Mouse (Mus musculus): Measurements from ENCODE around the gene Slco3a1. TPM values are rescaled to one million over a fixed set of nuclear protein-coding genes. Genes with fewer than 3 reads are reported as not detected.

Gene Slco3a1
- total RNA-seq, 2 experiments from 2014 or later: 44.7 to 47.7 TPM

DNA sequence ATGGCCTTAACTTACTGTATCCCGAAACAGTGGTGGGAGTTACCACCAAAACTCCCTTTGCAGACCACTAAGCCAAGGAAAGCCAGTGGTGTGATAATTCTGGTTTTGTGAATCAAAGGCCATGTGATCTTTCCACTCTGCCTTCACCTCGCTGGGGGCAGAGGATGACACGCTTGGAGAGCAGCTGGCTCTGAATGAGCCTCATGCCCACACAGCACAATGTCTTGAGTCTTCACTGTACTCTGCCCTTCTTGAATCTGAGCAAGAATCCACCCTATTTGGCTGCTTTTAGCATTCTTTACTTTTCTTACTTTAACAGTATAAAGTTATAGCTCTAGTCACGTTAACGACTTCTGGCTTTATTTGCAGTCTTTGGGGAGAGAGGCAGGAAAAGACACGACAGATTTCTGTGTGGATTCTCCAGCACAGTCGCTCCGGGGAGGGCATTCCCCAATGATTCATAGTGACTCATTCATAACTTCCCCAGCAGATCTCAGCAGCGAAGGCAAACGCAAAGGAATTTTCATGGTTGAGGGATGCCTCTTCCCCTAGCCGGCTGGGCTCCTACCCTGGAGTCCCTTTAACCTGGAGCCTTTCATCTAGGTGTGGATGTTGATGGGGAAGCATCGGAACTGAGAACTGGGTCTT lies 178.1 kb downstream of the Slco3a1 start:
- peak; percentile 35 for DNase-seq

DNA sequence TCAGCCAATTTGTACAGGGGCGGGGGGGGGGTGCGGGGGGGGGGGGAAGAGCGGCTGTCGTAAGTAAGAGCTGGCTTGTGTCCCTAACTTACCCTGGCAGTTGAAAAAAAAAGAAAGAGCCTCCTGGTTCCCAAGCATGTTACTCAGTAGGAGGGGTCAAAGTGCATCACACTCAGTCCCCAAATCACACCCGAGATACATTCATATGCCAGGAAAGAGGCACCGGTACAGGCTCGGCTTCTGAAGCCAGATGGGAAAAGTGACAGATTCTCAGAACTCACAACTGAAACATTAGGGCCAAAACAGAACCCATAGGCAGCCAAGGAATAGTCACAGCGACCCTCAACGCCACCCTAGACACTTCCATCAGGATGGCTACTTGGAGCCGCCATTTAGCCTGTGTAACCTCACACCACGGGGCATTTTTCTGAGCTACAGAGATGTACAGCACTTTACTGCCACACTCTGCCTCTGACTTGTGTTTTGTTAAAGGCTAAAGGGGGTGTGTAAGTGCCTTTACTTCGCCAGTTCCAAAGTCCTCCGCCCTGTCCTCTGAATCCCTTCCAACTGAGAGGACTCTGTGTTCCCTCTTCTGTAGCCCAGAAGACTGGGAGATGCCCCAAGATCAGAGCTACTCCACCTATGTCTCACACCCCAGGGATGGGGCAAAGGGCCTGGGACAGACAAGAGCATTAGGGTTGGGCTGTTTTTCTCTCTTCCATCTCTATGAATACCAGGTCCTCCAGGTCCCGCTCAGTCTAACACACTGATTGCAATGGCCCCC lies 179.2 kb downstream of the Slco3a1 start:
- no peak for DNase-seq

DNA sequence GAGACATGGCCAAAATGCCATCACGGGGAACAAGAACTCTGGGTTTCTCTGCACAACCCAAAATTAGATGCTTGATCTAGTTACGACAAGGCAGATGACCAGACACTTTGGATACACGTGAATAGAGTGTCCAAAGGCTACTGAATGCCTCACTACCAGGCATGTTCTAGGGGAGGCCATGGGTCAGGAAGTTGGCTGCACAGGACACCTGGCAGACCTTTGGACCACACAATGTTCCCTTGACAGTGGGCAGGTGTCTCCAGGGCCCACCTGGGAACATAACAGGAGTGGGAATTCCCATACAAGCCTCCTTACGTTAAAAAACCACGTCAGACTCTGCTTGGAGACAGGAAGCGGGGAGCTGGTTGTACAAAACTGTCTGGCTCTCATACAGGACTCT lies 181.5 kb downstream of the Slco3a1 start:
- no peak for DNase-seq

DNA sequence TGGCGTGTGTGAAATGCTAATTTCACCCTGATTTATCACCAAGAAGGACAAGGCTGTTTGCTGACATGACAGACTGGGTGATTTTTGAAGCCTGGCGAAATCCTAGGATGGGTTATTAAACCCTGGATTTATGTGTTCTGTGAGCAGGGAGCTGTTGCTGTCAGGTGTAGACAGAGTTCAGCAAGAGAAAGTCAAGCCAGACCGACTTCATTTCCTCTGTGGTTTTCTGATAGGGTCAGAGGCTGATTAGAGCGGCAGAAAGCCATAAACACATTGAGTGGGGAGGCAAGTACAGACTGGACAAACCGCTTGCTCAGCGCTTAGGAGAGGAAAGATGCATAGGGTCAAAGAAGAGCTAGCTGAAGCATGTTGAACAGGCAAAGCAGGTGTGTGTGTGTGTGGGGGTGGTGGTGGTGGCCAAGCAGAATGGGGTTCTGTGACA lies 182.4 kb downstream of the Slco3a1 start:
- no peak for DNase-seq

DNA sequence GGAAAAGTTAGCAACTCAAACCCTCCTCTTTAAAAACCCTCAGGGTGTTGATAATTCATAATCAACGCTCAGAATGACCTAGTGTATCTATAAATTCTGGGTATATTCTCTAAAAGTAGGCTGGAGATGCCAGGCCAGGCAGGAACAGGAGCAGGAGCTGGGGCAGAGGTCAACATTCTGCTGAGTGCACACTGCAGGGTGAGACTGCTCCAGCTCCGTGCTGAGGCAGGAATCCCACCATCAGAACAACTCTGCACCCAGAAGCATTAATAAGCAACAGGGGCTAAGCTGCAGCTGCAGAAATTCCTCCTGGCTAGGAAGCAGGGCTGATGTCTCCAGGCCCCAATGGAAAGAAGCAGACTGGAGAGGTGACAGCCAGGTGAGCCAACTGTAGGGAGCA lies 182.9 kb downstream of the Slco3a1 start:
- DNase-seq: no peak

DNA sequence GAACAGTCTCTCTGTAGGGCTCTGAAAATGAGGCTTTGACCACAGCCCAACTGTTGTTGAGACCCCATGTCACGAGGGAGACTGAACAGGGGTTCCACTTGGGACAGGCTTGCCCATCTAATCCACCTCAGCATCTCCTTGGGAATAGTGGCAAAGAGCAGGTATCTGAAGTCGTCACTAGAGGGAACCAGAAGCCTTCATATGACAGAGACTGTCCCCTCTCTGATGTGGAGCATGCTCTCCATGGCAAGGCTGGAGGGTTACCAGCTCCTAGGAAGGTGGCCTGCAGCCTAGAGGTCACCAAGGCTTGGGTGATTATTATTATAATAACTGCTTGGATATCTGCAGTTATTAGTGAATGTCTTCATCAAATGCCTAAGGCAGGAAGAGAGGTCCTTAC lies 183.4 kb downstream of the Slco3a1 start:
- peak; percentile 56 for DNase-seq

DNA sequence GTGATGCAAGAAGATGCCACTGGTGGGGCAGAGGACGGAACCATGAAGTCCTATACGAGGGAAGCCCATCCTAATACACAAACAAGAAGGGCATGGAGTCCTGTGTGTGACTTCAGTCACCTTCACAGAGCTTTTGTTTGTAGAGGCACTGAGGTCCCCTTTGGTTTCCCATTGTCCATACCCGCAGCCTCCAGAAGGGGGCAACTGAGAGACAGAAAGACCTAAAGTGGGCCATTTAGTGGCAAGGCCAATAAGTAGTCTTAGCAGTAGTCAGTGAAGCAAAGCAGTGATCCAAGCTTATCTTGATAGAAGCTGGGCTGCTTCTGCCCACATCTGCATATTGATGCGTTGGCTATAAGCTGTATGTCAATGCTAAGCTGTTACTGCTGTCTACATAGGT lies 184.9 kb downstream of the Slco3a1 start:
- DNase-seq: peak; percentile 72

DNA sequence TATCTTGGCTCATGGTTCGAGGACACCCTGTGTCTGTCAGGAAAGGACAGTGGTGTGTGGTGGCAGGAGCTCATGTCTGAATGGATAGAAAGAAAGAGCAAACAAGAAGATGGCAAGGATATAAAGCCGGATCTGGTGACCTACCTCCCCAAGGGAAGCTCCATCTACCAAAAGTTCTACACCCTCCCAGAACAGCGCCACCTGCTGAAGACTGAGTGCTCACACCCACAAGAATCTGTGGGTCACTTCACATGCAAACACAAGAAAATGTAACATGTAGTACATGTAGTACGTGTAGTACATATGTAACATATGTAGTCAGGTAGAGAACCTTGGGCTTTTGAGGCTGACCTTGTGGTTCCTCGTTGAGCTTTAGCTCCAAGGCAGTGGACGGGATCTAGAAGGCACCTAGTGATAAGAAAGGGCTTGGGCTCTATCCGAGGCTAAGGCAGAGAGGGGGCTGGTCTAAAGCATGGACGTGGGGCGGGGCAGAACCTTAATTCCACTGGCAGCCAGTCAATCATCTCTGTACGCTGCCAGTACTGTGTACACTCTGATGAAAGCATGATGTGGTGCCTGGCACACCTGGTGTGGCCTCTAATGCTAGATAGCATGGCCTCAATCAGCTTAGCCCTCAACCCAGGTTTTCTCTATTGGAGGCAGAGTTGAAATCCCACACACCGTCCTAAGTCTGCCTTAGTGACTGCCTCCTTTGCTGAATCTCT lies 186.2 kb downstream of the Slco3a1 start:
- no peak for DNase-seq

DNA sequence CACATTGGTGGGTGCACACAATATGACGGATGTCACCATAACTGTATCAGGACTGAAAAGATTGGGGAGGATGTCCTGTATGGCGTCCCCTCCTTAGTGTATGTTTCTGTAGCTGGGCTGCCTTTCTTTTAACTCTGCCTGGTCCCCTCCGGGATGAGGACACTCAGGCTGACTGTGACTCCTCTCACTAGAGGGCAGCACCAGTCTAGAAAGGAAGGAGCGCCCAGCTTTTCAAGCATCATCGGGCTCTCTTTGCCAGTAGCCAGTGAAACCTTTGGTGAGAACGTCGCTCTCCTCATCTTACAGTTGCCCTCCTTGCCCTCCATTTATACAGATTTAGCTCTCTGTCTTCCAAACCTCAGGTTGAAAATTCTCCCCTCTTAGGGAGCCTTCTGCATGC lies 187.2 kb downstream of the Slco3a1 start:
- DNase-seq: peak; percentile 76

DNA sequence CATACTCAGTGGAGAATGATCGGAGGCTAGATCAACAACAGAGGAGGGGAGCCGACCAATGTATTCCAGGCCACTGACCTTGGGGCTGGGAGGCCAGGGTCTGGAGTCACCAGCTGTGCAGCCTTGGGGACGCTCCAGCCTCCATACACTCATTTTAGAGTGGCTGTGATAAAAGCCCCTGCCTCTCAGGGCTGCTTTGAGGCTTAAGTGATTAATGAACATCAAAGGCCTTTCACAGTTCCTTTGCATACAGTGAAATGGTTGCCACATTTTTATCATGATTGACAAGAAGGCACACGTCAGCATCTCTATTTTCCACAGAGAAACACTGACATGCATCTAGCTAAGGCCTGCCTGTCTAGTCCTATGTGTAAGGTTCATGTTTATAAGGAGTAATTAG lies 189.0 kb downstream of the Slco3a1 start:
- no peak for DNase-seq

DNA sequence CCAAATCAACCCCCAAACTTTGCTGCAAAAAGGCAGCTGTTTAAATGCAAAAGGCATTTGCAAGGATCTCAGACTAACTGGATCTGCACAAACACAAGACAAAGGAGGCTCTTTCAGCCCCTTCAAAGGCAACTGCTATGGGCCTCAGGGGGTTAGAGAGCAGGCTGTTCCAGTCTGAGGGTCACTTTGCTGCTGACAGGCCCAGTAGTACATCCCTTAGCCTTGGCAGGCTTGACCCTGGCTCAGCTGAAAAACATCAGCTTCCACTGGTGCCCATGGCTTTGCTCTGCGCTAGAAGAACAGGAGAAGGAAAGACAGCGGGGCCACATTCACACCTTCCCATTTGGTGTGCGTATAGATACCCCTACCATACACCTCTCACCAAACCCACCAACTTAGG lies 189.6 kb downstream of the Slco3a1 start:
- DNase-seq: no peak

DNA sequence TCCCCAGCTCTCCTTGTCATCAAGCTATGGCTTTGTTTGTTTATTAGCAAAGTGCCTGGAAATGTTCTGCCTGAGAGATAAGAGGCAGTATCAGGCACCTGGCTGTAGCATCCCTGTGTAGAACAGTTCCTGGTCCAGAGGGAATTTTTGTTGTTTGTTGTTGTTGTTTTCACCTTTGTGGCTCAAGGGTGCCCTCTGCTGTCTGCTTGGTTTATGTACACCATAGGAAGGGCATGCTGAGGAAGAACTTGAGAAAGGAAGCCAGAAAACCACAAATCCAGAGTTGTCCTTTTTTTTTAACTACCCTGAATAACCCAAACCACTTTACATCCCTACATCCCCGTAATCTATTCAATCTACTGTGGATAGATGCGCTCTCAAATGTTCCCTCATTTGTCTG lies 191.1 kb downstream of the Slco3a1 start:
- DNase-seq: no peak

DNA sequence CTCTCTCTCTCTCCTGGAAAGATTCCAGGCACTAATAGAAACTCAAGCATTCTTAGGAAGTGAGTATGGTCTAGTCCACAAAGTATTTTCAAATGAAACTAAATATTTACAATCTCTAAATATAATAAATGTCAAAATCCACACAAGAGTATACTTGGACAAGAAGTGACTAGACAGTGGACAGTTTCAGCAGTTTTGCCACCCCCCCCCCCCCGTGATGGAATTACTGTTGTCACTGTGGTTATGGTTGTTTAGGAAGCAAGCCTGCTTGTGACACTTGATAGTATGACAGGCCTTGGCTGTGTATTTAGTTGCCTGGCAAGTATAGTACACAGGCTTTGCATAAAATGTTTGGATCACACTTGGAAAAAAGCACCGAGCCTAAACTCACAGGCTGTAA lies 192.9 kb downstream of the Slco3a1 start:
- no peak for DNase-seq

DNA sequence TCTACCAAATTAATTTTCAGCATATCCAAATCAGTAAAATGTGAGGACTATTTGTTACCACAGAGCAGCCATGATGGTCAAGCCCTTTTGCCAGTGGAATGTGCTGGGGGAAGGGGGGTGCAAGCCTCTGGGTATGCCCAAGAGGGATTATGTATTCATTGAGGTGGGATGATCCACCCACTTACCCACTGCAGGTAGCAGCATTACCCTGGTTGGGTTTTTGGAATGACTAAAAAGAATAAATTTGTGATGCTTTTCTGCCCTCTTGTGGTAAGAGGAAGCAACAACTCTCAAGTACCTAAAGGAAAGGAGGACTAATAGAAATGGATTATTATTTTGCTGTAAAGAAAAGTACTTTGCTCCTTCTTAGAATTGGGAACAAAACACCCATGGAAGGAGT lies 197.6 kb downstream of the Slco3a1 start:
- DNase-seq: no peak

DNA sequence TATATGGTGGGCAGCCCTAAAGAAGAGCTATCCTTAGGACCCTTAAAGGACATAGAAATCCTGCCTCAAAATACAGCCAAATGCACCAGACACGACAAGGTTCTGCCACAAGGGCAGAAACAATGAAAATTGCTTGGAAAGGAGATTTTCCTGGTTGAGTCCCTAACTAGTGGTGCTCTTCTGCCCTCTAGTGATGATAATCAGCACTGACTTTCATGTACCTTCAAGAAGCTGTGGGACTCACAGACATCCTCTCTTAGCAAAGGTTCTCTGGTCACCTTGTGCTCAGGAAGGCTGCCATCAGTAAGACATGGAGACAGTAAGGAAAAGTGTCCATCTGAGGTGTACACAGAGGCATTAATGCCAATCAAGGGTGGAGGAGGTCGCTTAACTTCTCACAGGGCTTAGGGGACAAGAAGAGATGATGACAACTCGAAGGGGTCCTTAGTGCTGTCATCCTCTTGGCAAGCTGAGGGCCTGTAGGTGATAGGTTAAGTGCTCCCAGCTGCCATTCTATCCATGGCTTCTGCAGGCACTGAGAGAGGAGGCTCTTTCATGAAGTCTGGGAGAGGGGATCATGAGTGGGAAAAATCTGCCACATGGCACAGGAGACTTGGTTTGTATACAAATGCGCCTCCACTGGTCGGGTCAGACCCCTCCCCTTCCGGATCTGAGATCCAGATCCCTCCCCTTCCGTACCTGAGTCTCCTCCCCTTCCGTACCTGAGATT lies 199.9 kb downstream of the Slco3a1 start:
- DNase-seq: peak; percentile 41

DNA sequence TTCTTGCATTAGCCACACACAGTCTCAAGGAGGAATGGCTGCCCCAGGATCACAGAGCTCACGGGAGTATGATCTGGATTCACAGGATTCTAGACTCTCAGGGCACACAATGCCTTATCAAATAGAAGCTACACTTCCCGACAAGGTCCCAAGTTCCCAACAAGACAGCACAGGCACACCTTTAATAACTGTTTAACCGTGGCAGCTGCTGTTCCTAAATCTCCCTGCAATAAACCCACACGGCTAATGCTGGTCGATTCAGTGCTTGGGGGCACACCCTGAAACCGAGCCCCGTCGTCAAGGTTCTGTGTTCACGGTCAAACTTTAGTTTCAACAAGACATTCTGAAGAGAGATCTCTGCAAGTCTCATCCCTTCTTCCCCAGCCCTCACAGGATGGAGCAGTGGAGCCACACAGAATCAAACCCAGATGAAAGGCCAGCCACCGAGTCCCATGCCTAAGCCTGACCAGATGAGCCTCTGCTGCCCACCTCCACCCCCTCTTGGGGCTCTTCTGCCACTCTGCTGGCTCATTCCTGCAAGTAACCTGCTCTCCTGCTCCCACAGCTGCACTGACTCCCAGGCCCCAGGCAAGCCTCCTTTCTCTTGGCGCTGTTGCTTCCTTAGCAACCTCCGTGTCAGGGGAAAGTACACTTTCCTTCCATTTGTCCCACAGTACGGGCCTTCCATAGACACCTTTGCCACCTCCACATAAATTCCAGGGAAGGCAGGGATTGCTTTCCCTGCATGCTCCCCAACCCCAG lies 200.7 kb downstream of the Slco3a1 start:
- DNase-seq: no peak

DNA sequence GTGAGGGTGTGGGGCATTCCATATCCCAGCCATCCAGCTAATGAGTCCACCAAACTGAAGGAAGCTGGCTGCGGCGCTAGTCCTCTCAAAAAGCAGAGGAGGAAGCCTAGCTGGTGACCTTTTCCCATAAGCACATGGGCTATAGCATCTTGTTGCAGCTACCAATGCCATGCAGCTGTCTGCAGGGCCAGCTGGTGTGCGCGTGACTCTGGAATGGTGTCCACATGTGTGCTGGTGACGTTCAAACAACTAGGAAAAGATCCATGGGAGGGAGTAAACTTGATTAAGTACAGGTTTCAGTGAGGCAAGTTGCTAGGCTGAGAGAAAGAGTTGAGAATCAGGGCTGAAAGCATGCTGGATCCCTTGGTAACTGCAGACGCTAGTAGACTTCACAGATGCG lies 201.3 kb downstream of the Slco3a1 start:
- DNase-seq: no peak

DNA sequence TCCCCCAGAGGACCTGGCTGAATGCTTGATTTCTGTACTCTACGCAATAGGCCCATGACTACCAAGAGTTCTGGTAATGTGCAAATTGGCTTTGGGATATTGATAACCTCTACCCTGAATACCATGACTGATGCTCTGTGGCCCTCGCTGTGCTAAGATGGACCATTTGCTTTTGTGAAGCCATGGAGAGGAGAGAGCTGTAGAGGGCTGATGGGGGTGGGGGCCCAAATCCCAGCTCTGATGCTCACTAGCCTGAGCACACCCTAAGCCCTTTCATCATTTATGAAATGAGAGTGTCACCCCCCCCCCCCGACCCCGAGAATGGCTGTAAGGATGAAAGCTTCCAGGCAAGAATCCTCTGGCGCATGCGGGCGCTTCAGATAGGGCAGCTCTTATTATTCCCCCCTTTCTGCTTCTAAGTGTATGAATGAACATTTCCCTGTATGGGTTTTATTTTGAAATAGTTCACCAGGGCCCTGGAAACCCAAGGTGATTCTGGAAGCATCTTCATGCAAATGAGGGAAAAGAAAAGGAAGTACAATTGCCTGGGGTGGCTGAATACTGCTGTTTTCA lies 206.2 kb downstream of the Slco3a1 start:
- DNase-seq: no peak

DNA sequence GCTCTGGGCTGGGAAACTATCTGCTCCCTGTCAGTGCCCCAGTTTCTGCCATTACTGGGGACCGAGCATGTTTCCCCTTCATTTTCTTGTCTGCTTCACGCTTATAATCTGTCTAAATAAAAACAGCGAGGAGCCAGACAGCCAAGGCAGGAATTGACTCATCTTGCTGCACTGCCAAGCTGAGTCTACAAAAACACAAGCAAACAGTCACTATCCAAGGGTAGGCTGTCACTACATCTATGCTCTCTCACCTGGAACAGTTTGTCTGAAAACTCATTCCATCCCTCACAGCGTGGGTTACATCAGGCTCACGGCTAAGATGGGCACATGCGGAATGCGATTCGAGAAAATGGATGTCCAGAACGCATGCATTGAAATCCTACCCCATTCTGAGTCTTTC lies 207.6 kb downstream of the Slco3a1 start:
- no peak for DNase-seq

DNA sequence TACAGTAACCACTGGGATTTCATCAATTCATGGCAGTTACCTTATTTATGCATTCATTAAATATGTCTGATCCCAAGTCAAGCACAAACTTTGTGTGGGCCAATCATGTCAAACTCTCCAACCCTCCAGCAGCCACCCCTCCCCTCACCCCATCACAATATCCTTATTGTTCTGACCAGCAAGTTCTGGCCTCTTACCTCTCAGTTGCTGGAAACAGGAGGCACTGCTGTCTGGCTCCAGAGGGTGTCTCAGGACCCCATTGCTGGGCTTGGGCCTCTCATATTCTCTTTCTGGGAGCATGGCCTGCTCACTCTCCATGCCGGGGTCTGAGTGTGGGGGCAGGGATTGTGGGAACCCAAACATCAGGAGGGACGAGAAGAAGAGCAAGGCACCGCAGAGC lies 208.1 kb downstream of the Slco3a1 start:
- DNase-seq: no peak

DNA sequence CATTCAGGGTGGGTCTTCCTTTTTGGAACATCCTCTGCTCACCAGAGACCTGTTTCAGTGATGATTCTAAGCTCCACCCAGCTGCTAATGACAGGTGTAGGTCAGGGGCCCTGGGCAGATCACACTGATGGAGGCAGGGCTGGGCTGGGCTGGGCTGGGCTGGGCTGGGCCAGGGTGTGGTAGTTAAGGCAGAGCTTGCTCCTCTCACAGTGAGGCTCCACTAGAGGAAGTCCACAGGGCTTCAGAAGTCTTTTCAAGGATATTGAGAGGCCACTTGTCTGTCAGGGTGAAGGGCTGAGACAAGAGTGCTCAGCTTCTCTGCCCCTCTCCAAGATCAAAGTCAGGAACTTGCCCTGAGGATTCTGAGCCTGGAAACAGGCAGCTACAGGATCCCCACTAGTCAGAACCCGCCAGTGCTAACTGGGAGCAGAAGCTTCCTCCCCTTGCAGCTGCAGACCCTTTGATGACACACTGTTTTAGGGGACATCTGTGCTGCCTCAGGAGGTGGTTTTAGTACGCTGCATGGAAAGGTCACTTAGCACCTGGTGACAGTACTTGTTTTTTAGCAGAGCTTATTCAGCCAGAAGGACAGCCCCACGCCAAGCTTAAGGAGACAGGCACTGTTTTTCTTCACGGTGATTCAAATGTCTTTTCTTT lies 213.3 kb downstream of the Slco3a1 start:
- DNase-seq: no peak

Data from heart, postnatal 4 days (tissue).